Mouse (Mus musculus) midbrain, embryonic 16.5 days (tissue): ENCODE measurements around the gene Sgsm2. TPM values are rescaled to one million over a fixed set of nuclear protein-coding genes. Genes with fewer than 3 reads are reported as not detected.

Experiments used
- ATAC-seq: fragments of 200-750 bp; cut with Nextera tagmentation; 2 replicates; pipeline ENCODE4 v1.8.0; 2017; ENCODE audit warnings: moderate TSS enrichment
- H3K27ac ChIP-seq: fragments of 300-500 bp; sonication (generic); 2 replicates; pipeline ENCODE4 v1.5.1; 2014; ENCODE audit warnings: mild to moderate bottlenecking, low read length, mixed read lengths
- H3K27me3 ChIP-seq: fragments of 300-500 bp; sonication (generic); 2 replicates; pipeline ENCODE4 v1.6.1; 2014; ENCODE audit warnings: low read depth, low read length, mixed read lengths; ENCODE audit not compliant: control insufficient read depth, insufficient read depth
- H3K36me3 ChIP-seq: fragments of 300-500 bp; sonication (generic); 2 replicates; pipeline ENCODE4 v1.6.1; 2014; ENCODE audit warnings: mild to moderate bottlenecking, low read length, moderate library complexity, mixed read lengths; ENCODE audit not compliant: control insufficient read depth, insufficient read depth
- H3K4me1 ChIP-seq: fragments of 300-500 bp; sonication (generic); 2 replicates; pipeline ENCODE4 v1.6.1; 2014; ENCODE audit warnings: mild to moderate bottlenecking, low read length, mixed read lengths; ENCODE audit not compliant: control insufficient read depth, insufficient read depth
- H3K4me2 ChIP-seq: fragments of 300-500 bp; sonication (generic); 2 replicates; pipeline ENCODE4 v1.6.1; 2014; ENCODE audit warnings: mild to moderate bottlenecking, low read length, mixed read lengths
- H3K4me3 ChIP-seq: fragments of 300-500 bp; sonication (generic); 2 replicates; pipeline ENCODE4 v1.5.1; 2014; ENCODE audit warnings: low read depth, mild to moderate bottlenecking, low read length, moderate library complexity, mixed read lengths
- H3K9ac ChIP-seq: fragments of 300-500 bp; sonication (generic); 2 replicates; pipeline ENCODE4 v1.6.1; 2014; ENCODE audit warnings: low read depth, low read length, mixed read lengths
- H3K9me3 ChIP-seq: fragments of 300-500 bp; sonication (generic); replicated peaks from 2 replicates; pipeline ENCODE4 v1.6.1; 2014; ENCODE audit warnings: mild to moderate bottlenecking, low read length, mixed read lengths; ENCODE audit not compliant: control insufficient read depth, poor library complexity, severe bottlenecking
- WGBS: fragments of 180-500 bp; shearing (Covaris S2); extraction: QIAGEN DNeasy Blood & Tissue Kit; methylation state at CpG from one replicate; pipeline ENCODE4 v1.1.7; 2014; 5-methylcytosine and 5-hydroxymethylcytosine counted together
- polyA plus RNA-seq: library from polyadenylated mRNA; unstranded; fragments of >200 nt; fragmentation: Nextera tagmentation; extraction: Ambion mirVana; gene quantifications from 2 replicates; pipeline ENCODE4 v1.2.1, GENCODE M21; 2015

Sgsm2 gene
- polyA plus RNA-seq, 1 experiment from 2014 or later, result 31.8 TPM

- Histone ChIP-seq H3K4me3 (no peak overlapping the region), H3K27me3 (no peaks in the 10 kb centered on the region), H3K27ac (no peak overlapping the region), H3K4me2 (no peak overlapping the region), H3K36me3 (no peaks in the 10 kb centered on the region), H3K9me3 (no peaks in the 10 kb centered on the region), H3K9ac (no peak overlapping the region), H3K4me1 (peaks cover 34% of the 10 kb centered on the region)
- 56% methylated on average over 5 of the region's 5 CpGs for WGBS
- ATAC-seq, result no peak
Observed at GRCm38 (mm10) chr11:74834650-74835277, 62.1 kb downstream of the Sgsm2 start.

- no peak overlapping the region for H3K4me2 ChIP-seq
- no peaks in the 10 kb centered on the region for H3K27me3 ChIP-seq
- H3K4me1 ChIP-seq, result peaks cover 37% of the 10 kb centered on the region
- H3K9ac ChIP-seq, result no peak overlapping the region
- H3K9me3 ChIP-seq, result no peaks in the 10 kb centered on the region
- H3K4me3 ChIP-seq, result no peak overlapping the region
- H3K36me3 ChIP-seq, result no peaks in the 10 kb centered on the region
- WGBS, result 63% methylated on average over 1 of the region's 1 CpGs
- ATAC-seq, result no peak
- H3K27ac ChIP-seq, result no peak overlapping the region
Observed at GRCm38 (mm10) chr11:74834359-74834638, 62.6 kb downstream of the Sgsm2 start.

GRCm38 (mm10) chr11:74833536-74834358, 63.1 kb downstream of the Sgsm2 start:
- no peaks in the 10 kb centered on the region for H3K9me3 ChIP-seq
- ATAC-seq, result no peak
- H3K4me2 ChIP-seq, result peak overlapping the region; percentile 85
- peak overlapping the region; percentile 98 for H3K9ac ChIP-seq
- peaks cover 35% of the 10 kb centered on the region for H3K4me1 ChIP-seq
- H3K27me3 ChIP-seq, result no peaks in the 10 kb centered on the region
- no peak overlapping the region for H3K27ac ChIP-seq
- 83% methylated on average over 8 of the region's 8 CpGs for WGBS
- no peaks in the 10 kb centered on the region for H3K36me3 ChIP-seq
- no peak overlapping the region; the same call in 1 of the 2 replicates for H3K4me3 ChIP-seq

GRCm38 (mm10) chr11:74832503-74833143, 64.2 kb downstream of the Sgsm2 start:
- H3K9me3 ChIP-seq, result no peaks in the 10 kb centered on the region
- ATAC-seq, result no peak
- H3K9ac ChIP-seq, result peak overlapping the region; percentile 98
- H3K4me2 ChIP-seq, result peak overlapping the region; percentile 85
- H3K4me3 ChIP-seq, result peak overlapping the region; percentile 99
- H3K36me3 ChIP-seq, result no peaks in the 10 kb centered on the region
- H3K27me3 ChIP-seq, result no peaks in the 10 kb centered on the region
- peaks cover 32% of the 10 kb centered on the region for H3K4me1 ChIP-seq
- H3K27ac ChIP-seq, result peak overlapping the region; percentile 94
- under 1% methylated on average over 26 of the region's 26 CpGs for WGBS

- no peaks in the 10 kb centered on the region for H3K36me3 ChIP-seq
- peak overlapping the region; percentile 98 for H3K9ac ChIP-seq
- H3K27ac ChIP-seq, result peak overlapping the region; percentile 94
- H3K27me3 ChIP-seq, result no peaks in the 10 kb centered on the region
- no peaks in the 10 kb centered on the region for H3K9me3 ChIP-seq
- peak overlapping the region; percentile 85 for H3K4me2 ChIP-seq
- peak; percentile 63 for ATAC-seq
- peak overlapping the region; percentile 99 for H3K4me3 ChIP-seq
- peaks cover 27% of the 10 kb centered on the region for H3K4me1 ChIP-seq
- under 1% methylated on average over 61 of the region's 61 CpGs for WGBS
Observed at GRCm38 (mm10) chr11:74831606-74832451, 65.0 kb downstream of the Sgsm2 start.

- Histone ChIP-seq H3K9me3 (no peaks in the 10 kb centered on the region), H3K4me2 (peak overlapping the region; percentile 85), H3K27me3 (no peaks in the 10 kb centered on the region), H3K4me1 (peaks cover 27% of the 10 kb centered on the region), H3K36me3 (no peaks in the 10 kb centered on the region), H3K9ac (peak overlapping the region; percentile 98), H3K4me3 (peak overlapping the region; percentile 99), H3K27ac (peak overlapping the region; percentile 94)
- WGBS, result 1% methylated on average over 35 of the region's 35 CpGs
- ATAC-seq, result no peak
Observed at GRCm38 (mm10) chr11:74831191-74831605, 65.7 kb downstream of the Sgsm2 start.

GRCm38 (mm10) chr11:74830256-74831161, 66.4 kb downstream of the Sgsm2 start, which contains the start of gene Mnt:
TSS of gene Mnt (plus strand) at chr11:74830920.
- Histone ChIP-seq H3K4me1 (peaks cover 27% of the 10 kb centered on the region), H3K4me2 (peak within 1 kb of the TSS; percentile 85), H3K27ac (peak within 1 kb of the TSS; percentile 94), H3K9me3 (no peaks in the 10 kb centered on the region), H3K36me3 (no peaks in the 10 kb centered on the region), H3K27me3 (no peaks in the 10 kb centered on the region), H3K4me3 (peak within 1 kb of the TSS; percentile 99), H3K9ac (peak within 1 kb of the TSS; percentile 98)
- under 1% methylated on average over 70 of the region's 70 CpGs for WGBS
- ATAC-seq, result peak; percentile 95

GRCm38 (mm10) chr11:74829812-74830211, 67.0 kb downstream of the Sgsm2 start:
- Histone ChIP-seq H3K9ac (peak overlapping the region; percentile 61), H3K36me3 (no peaks in the 10 kb centered on the region), H3K9me3 (no peaks in the 10 kb centered on the region), H3K27ac (peak overlapping the region; percentile 94), H3K4me1 (peaks cover 27% of the 10 kb centered on the region), H3K4me2 (peak overlapping the region; percentile 85), H3K4me3 (peak overlapping the region; percentile 99), H3K27me3 (no peaks in the 10 kb centered on the region)
- ATAC-seq, result peak; percentile 22
- WGBS, result under 1% methylated on average over 20 of the region's 20 CpGs
